Mouse (Mus musculus) lung, postnatal 10 days (tissue): ENCODE measurements around the gene Vsnl1.
A peak's percentile ranks its signal among the peaks of the same experiment; 100 is the strongest.

Source experiments
- DNase-seq: peaks from one replicate; pipeline ENCODE4 v3.0.0; 2021

Gene Vsnl1

GRCm38 (mm10) chr12:11370056-11370455, 66.4 kb downstream of the Vsnl1 start:
- DNase-seq = peak; percentile 71

- peak; percentile 76 for DNase-seq
These were observed 69.2 kb downstream of the Vsnl1 start for GRCm38 (mm10) chr12:11367099-11367765.

- peak; percentile 23 for DNase-seq
These were observed 71.5 kb downstream of the Vsnl1 start for GRCm38 (mm10) chr12:11364870-11365269.

GRCm38 (mm10) chr12:11362435-11362834, 74.0 kb downstream of the Vsnl1 start:
- DNase-seq = no peak

GRCm38 (mm10) chr12:11350895-11351294, 85.5 kb downstream of the Vsnl1 start:
- DNase-seq = peak; percentile 88

- no peak for DNase-seq
These were observed 86.5 kb downstream of the Vsnl1 start for GRCm38 (mm10) chr12:11349870-11350269.

- DNase-seq = peak; percentile 5
These were observed 88.0 kb downstream of the Vsnl1 start for GRCm38 (mm10) chr12:11348423-11348822.

- no peak for DNase-seq
These were observed 90.5 kb downstream of the Vsnl1 start for GRCm38 (mm10) chr12:11345963-11346362.

GRCm38 (mm10) chr12:11342020-11342600, 94.3 kb downstream of the Vsnl1 start:
- DNase-seq = no peak

- DNase-seq = peak; percentile 22
These were observed 98.2 kb downstream of the Vsnl1 start for GRCm38 (mm10) chr12:11338251-11338650.

GRCm38 (mm10) chr12:11336845-11337244, 99.6 kb downstream of the Vsnl1 start:
- DNase-seq = peak; percentile 61

GRCm38 (mm10) chr12:11326483-11326882, 109.9 kb downstream of the Vsnl1 start:
- no peak for DNase-seq

GRCm38 (mm10) chr12:11324480-11324879, 111.9 kb downstream of the Vsnl1 start:
- no peak for DNase-seq

- peak; percentile 42 for DNase-seq
These were observed 118.7 kb downstream of the Vsnl1 start for GRCm38 (mm10) chr12:11317671-11318070.

GRCm38 (mm10) chr12:11313840-11314239, 122.6 kb downstream of the Vsnl1 start:
- no peak for DNase-seq

GRCm38 (mm10) chr12:11311106-11311505, 125.3 kb downstream of the Vsnl1 start:
- no peak for DNase-seq

GRCm38 (mm10) chr12:11306753-11307645, 129.4 kb downstream of the Vsnl1 start:
- DNase-seq = no peak

- DNase-seq = no peak
These were observed 135.6 kb downstream of the Vsnl1 start for GRCm38 (mm10) chr12:11300858-11301257.

GRCm38 (mm10) chr12:11286382-11286781, 150.0 kb downstream of the Vsnl1 start:
- DNase-seq = no peak

GRCm38 (mm10) chr12:11281584-11281983, 154.8 kb downstream of the Vsnl1 start:
- DNase-seq = no peak

GRCm38 (mm10) chr12:11279886-11280285, 156.5 kb downstream of the Vsnl1 start:
- DNase-seq = no peak

GRCm38 (mm10) chr12:11277207-11277606, 159.2 kb downstream of the Vsnl1 start:
- no peak for DNase-seq

GRCm38 (mm10) chr12:11276632-11277031, 159.8 kb downstream of the Vsnl1 start:
- DNase-seq = no peak
